Mouse (Mus musculus) hindbrain, embryonic 10.5 days (tissue): ENCODE results near the gene Polr3b. TPM values are rescaled to one million over a fixed set of nuclear protein-coding genes. Genes with fewer than 3 reads are reported as not detected.

Experiments
- DNase-seq: peaks from one replicate; pipeline ENCODE4 v3.0.0-alpha.2; 2017; ENCODE audit warnings: low spot score
- H3K27ac ChIP-seq: fragments of 300-500 bp; sonication (generic); 2 replicates; pipeline ENCODE4 v1.5.1; 2016; ENCODE audit warnings: mild to moderate bottlenecking, moderate library complexity
- H3K27me3 ChIP-seq: fragments of 300-500 bp; sonication (generic); 2 replicates; pipeline ENCODE4 v1.6.1; 2016; ENCODE audit warnings: mild to moderate bottlenecking; ENCODE audit not compliant: poor library complexity, insufficient read depth, severe bottlenecking
- H3K36me3 ChIP-seq: fragments of 300-500 bp; sonication (generic); 2 replicates; pipeline ENCODE4 v1.6.1; 2016; ENCODE audit warnings: mild to moderate bottlenecking, moderate library complexity
- H3K4me1 ChIP-seq: fragments of 300-500 bp; sonication (generic); replicated peaks from 2 replicates; pipeline ENCODE4 v1.6.1; 2016; ENCODE audit warnings: mild to moderate bottlenecking
- H3K4me3 ChIP-seq: fragments of 300-500 bp; sonication (generic); 2 replicates; pipeline ENCODE4 v1.5.1; 2016; ENCODE audit warnings: mild to moderate bottlenecking, moderate library complexity
- H3K9me3 ChIP-seq: fragments of 300-500 bp; sonication (generic); 2 replicates; pipeline ENCODE4 v1.6.1; 2016; ENCODE audit warnings: mild to moderate bottlenecking, moderate library complexity
- WGBS: fragments of 180-500 bp; shearing (Covaris S2); methylation state at CpG from one replicate; pipeline ENCODE4 v1.1.7; 2016; 5-methylcytosine and 5-hydroxymethylcytosine counted together
- polyA plus RNA-seq: library from polyadenylated mRNA; unstranded; fragments of >200 nt; fragmentation: Nextera tagmentation; extraction: Ambion mirVana; gene quantifications from 2 replicates; pipeline ENCODE4 v1.2.1, GENCODE M21; 2016

The Polr3b gene
- polyA plus RNA-seq, 1 experiment from 2014 or later, result 13.2 TPM

GRCm38 (mm10) chr10:84590956-84591355 lies 31.1 kb upstream of the Polr3b start:
- DNase-seq, result no peak
- H3K36me3 ChIP-seq, result no peaks in the 10 kb centered on the region
- no peaks in the 10 kb centered on the region for H3K4me1 ChIP-seq
- no peak overlapping the region for H3K4me3 ChIP-seq
- no peaks in the 10 kb centered on the region for H3K9me3 ChIP-seq
- 86% methylated on average over 14 of the region's 14 CpGs for WGBS
- H3K27me3 ChIP-seq, result no peaks in the 10 kb centered on the region
- no peak overlapping the region for H3K27ac ChIP-seq

DNA sequence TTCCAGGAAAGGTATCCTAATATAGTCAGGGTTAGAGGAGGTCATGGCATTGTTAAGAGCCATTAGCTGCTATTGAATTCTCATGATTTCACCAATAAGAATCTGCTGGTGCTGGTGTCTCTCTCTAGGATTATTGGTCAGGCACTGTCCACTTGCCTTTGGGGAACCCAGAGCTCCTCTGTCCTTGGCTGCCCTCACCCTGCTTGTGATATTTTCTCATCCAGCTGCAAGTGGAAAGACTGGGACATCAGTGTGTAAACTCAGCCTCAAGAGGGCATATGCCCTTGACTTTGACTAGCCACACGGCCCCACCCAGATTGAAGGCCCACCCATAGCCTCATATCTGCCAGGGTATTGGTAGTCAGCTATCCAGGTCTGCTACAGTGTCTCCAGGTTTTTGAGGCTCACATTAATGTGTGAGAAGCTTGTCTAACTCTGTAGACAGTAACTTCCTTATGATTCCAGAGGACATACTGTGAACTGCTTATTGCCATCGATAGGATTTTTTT lies 30.4 kb upstream of the Polr3b start:
- Histone ChIP-seq H3K36me3 (no peaks in the 10 kb centered on the region), H3K4me3 (no peak overlapping the region), H3K4me1 (no peaks in the 10 kb centered on the region), H3K27ac (no peak overlapping the region), H3K9me3 (no peaks in the 10 kb centered on the region), H3K27me3 (no peaks in the 10 kb centered on the region)
- DNase-seq, result no peak
- 94% methylated on average over 2 of the region's 2 CpGs for WGBS

GRCm38 (mm10) chr10:84592745-84593144 lies 29.3 kb upstream of the Polr3b start:
- WGBS, result 56% methylated on average over 3 of the region's 3 CpGs

GRCm38 (mm10) chr10:84597127-84597785 lies 24.8 kb upstream of the Polr3b start:
- H3K36me3 ChIP-seq, result no peaks in the 10 kb centered on the region
- H3K27ac ChIP-seq, result no peak overlapping the region
- H3K27me3 ChIP-seq, result no peaks in the 10 kb centered on the region
- 83% methylated on average over 3 of the region's 3 CpGs for WGBS
- H3K4me3 ChIP-seq, result no peak overlapping the region
- DNase-seq, result no peak
- no peaks in the 10 kb centered on the region for H3K9me3 ChIP-seq
- no peaks in the 10 kb centered on the region for H3K4me1 ChIP-seq

More at GRCm38 (mm10) chr10:84592745-84593144, 29.3 kb upstream of the Polr3b start:
- H3K27me3 ChIP-seq, result no peaks in the 10 kb centered on the region
- no peaks in the 10 kb centered on the region for H3K36me3 ChIP-seq
- no peaks in the 10 kb centered on the region for H3K9me3 ChIP-seq
- H3K4me1 ChIP-seq, result no peaks in the 10 kb centered on the region
- no peak overlapping the region for H3K4me3 ChIP-seq
- no peak for DNase-seq
- no peak overlapping the region for H3K27ac ChIP-seq

GRCm38 (mm10) chr10:84598172-84598571 lies 23.9 kb upstream of the Polr3b start:
- H3K9me3 ChIP-seq, result no peaks in the 10 kb centered on the region
- 11% methylated on average over 1 of the region's 1 CpGs for WGBS
- H3K27ac ChIP-seq, result no peak overlapping the region
- no peak overlapping the region for H3K4me3 ChIP-seq
- no peak for DNase-seq
- H3K36me3 ChIP-seq, result no peaks in the 10 kb centered on the region
- H3K27me3 ChIP-seq, result no peaks in the 10 kb centered on the region
- H3K4me1 ChIP-seq, result no peaks in the 10 kb centered on the region

DNA sequence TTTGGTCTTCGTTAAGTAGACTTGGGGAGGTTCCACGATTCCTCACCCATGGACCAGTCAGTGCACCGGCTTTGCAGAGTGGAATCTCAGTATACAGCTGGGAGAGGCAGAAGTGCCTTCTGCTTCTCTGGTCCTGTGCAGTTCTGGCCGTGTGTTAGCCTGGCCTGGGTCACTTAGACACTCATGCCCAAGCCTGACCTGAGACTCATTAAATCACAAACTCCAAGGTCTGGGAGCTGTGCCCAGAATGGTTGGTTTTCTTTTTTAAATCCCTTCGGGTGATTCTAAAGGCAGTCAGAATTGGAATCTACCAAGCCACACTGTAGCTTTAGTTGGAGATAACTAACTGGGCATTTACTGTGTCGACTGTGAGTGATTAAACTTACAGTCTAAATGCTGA lies 22.0 kb upstream of the Polr3b start:
- no peak for DNase-seq
- H3K9me3 ChIP-seq, result no peaks in the 10 kb centered on the region
- no peaks in the 10 kb centered on the region for H3K27me3 ChIP-seq
- no peak overlapping the region for H3K27ac ChIP-seq
- peaks cover 3% of the 10 kb centered on the region; the same call in 1 of the 2 replicates for H3K4me1 ChIP-seq
- no peak overlapping the region for H3K4me3 ChIP-seq
- 86% methylated on average over 6 of the region's 6 CpGs for WGBS
- no peaks in the 10 kb centered on the region for H3K36me3 ChIP-seq

GRCm38 (mm10) chr10:84604335-84604734 lies 17.8 kb upstream of the Polr3b start:
- Histone ChIP-seq H3K4me3 (no peak overlapping the region), H3K27me3 (no peaks in the 10 kb centered on the region), H3K9me3 (no peaks in the 10 kb centered on the region), H3K27ac (no peak overlapping the region), H3K36me3 (no peaks in the 10 kb centered on the region), H3K4me1 (peaks cover 3% of the 10 kb centered on the region; the same call in 1 of the 2 replicates)
- WGBS, result 55% methylated on average over 1 of the region's 1 CpGs
- no peak for DNase-seq

GRCm38 (mm10) chr10:84608361-84608760 lies 13.7 kb upstream of the Polr3b start:
- H3K9me3 ChIP-seq, result no peaks in the 10 kb centered on the region
- no peak overlapping the region for H3K4me3 ChIP-seq
- DNase-seq, result no peak
- no peaks in the 10 kb centered on the region for H3K36me3 ChIP-seq
- H3K27ac ChIP-seq, result no peak overlapping the region
- WGBS, result 88% methylated on average over 3 of the region's 3 CpGs
- no peaks in the 10 kb centered on the region for H3K27me3 ChIP-seq
- H3K4me1 ChIP-seq, result peaks cover 11% of the 10 kb centered on the region

- DNase-seq, result no peak
- 59% methylated on average over 4 of the region's 4 CpGs for WGBS
- H3K27ac ChIP-seq, result no peak overlapping the region
Observed at GRCm38 (mm10) chr10:84610324-84610723, 11.8 kb upstream of the Polr3b start.

DNA sequence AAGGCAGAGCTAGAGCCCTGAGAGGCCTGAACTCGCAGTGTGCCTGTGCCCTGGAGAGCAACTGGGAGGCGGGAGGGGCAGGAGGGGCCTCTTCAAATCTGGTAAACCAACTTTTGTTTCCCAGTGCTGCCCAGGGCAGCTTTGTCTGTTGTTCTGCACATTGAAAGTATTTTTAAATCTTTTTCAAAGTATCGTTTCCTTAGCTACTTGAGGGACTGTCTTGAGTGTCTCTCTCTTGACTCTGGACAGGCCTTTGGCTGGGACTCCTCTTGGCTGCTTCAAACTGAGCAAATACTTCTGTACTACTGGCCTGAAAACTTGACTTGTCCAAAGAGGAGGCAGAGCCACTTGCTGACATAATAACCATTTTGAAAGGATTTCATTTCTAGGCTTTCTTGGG lies 11.3 kb upstream of the Polr3b start:
- Histone ChIP-seq H3K36me3 (no peaks in the 10 kb centered on the region), H3K27me3 (no peaks in the 10 kb centered on the region), H3K4me3 (no peak overlapping the region), H3K4me1 (peaks cover 7% of the 10 kb centered on the region), H3K9me3 (no peaks in the 10 kb centered on the region), H3K27ac (no peak overlapping the region)
- DNase-seq, result no peak
- WGBS, result 73% methylated on average over 3 of the region's 3 CpGs

More at GRCm38 (mm10) chr10:84610324-84610723, 11.8 kb upstream of the Polr3b start:
- H3K4me3 ChIP-seq, result no peak overlapping the region
- H3K9me3 ChIP-seq, result no peaks in the 10 kb centered on the region
- H3K27me3 ChIP-seq, result no peaks in the 10 kb centered on the region
- no peaks in the 10 kb centered on the region for H3K36me3 ChIP-seq
- peaks cover 7% of the 10 kb centered on the region for H3K4me1 ChIP-seq

DNA sequence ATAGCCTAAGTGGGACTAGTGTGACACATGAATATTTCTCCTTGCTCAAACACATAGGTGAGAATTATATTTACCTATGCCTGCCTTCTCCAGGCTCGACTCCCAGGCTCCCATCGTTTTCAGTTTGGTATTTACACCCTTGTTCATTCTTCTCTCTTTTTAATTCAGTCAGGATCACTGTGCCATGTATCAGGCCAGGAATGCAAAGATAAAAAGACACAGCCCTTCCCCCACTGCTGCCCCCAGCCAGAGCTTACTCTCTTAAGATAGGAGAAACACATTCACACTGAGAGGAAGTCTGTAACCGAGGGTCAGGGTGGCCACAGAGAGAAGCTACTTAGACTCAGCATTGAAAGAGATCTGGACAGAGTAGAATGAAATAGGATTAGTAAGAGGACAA lies 10.4 kb upstream of the Polr3b start:
- H3K27ac ChIP-seq, result no peak overlapping the region
- H3K4me1 ChIP-seq, result peaks cover 7% of the 10 kb centered on the region
- no peaks in the 10 kb centered on the region for H3K27me3 ChIP-seq
- H3K9me3 ChIP-seq, result no peaks in the 10 kb centered on the region
- no peak overlapping the region for H3K4me3 ChIP-seq
- H3K36me3 ChIP-seq, result no peaks in the 10 kb centered on the region
- 68% methylated on average over 3 of the region's 3 CpGs for WGBS
- DNase-seq, result no peak

DNA sequence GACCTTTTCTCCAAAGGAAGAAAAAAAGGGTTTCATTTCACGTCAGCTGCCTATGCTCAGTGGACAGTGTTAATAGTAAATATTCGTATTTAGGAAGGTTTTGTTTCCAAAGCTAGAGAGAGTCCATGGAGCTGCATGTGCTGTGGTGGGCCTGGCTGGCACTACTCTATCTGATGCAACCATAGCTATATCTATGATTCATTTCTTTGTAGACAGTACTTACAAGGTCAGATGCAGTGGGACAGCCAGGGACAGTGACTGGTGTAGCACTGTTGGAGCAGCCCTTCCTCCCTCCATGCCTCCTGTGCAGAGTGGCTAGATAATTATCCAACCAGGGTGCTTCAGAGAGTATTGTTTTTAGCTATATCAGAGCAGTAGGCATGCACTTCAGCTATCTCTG lies 9.8 kb upstream of the Polr3b start:
- Histone ChIP-seq H3K4me1 (peaks cover 7% of the 10 kb centered on the region), H3K27ac (no peak overlapping the region), H3K4me3 (no peak overlapping the region), H3K36me3 (no peaks in the 10 kb centered on the region), H3K9me3 (no peaks in the 10 kb centered on the region), H3K27me3 (no peaks in the 10 kb centered on the region)
- DNase-seq, result no peak
- WGBS, result 79% methylated on average over 2 of the region's 2 CpGs

- H3K27me3 ChIP-seq, result no peaks in the 10 kb centered on the region
- no peaks in the 10 kb centered on the region for H3K36me3 ChIP-seq
- DNase-seq, result no peak
- no peak overlapping the region for H3K4me3 ChIP-seq
- H3K4me1 ChIP-seq, result peaks cover 7% of the 10 kb centered on the region
- WGBS, result 85% methylated on average over 8 of the region's 8 CpGs
- H3K9me3 ChIP-seq, result no peaks in the 10 kb centered on the region
- no peak overlapping the region for H3K27ac ChIP-seq
Observed at GRCm38 (mm10) chr10:84613366-84613765, 8.7 kb upstream of the Polr3b start.

DNA sequence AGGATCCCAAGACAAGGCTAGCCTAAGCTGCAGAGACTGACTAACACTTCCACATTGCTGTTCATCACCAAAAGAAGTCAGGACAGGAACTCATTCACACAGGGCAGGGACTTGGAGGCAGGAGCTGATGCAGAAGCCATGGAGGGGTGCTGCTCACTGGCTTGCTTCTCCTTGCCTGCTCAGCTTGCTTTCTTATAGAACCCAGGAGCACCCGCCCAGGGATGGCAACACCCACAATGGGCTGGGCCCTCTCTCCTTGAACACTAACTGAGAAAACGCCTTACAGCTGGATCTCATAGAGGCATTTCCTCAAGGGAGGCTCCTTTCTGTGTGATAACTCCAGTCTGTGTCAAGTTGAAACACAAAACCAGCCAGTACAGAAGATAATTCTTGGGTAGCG lies 7.0 kb upstream of the Polr3b start:
- H3K9me3 ChIP-seq, result no peaks in the 10 kb centered on the region
- peaks cover 7% of the 10 kb centered on the region for H3K4me1 ChIP-seq
- no peak overlapping the region for H3K27ac ChIP-seq
- 79% methylated on average over 3 of the region's 3 CpGs for WGBS
- H3K4me3 ChIP-seq, result no peak overlapping the region
- no peaks in the 10 kb centered on the region for H3K27me3 ChIP-seq
- no peak for DNase-seq
- H3K36me3 ChIP-seq, result no peaks in the 10 kb centered on the region
